Mouse (Mus musculus): Measurements from ENCODE around the gene Tmem53. TPM values are rescaled to one million over a fixed set of nuclear protein-coding genes. Genes with fewer than 3 reads are reported as not detected.

The Tmem53 gene
- polyA plus RNA-seq, 2 experiments = 7.7 to 10.5 TPM

DNA sequence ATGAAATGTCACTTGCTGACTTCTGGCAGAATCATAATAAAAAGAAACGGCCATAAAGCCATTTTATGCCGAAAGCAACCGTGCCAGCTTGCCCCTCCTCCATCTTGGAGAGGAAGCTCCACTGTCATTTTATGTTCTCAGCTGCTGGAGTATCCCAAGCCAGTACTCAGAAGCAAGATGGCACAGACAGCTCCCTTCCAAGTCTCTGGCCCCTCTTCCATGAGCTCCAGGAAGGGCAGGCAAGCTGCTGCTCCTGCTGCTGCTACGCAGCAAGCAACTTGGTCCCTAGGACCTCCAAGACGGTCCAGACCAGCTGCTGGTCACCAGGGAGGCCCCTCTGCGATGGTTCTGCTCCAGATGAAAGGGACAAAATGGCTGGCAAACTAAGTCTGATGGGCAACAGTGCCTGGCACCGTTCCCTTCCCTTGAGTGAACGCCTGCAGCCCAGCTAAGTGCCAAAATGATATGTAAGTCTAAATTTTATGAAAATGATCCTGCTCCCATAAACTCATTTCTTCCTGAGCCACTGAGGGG, 28.7 kb downstream of the Tmem53 start:
- Histone ChIP-seq H3K27ac (replicated peaks; ENCODE audit: low read depth, low read length) (no peak overlapping the region), H3K9ac (ENCODE audit: low read depth, low read length, severe bottlenecking) (no peak overlapping the region)
- no peak for ATAC-seq (ENCODE audit: low FRiP score, low read depth)

DNA sequence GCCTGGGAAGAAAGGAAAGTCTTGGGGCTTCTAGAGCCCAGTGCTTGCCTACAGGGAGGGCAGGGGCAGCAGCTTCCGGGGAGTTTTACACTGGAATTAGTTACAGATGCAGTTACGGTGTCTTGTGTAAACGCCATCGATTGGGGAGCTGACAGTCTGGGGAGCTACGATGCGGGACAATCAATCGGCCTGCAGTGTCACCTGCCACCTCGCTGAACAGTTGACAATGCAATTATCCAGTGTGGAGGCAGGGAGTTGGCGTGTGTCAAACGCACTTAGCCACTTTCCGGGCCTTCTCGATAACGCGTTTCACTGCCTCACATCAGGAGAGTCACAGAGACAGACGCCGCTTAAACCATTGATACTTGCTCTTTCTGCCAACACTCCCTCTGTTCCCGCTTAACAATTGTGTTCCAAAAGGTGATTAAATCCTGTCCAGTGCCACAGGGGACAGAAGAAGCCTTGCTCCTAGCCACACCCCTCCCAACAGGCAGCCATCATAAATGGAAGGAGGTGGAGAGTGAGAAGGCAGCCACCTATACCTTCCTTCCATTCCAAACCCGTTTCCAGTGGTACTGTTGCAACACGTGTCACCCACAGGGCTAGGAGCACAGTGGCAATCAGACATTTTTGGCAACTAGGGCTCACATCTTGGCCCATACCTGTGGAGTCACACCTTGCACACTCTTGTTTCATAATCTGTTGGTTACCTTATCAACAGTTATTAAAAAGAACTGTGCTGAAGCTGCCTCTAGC, 29.5 kb downstream of the Tmem53 start:
- no peak overlapping the region for H3K9ac ChIP-seq (ENCODE audit: low read depth, low read length, severe bottlenecking)
- no peak for TF ChIP-seq POLR2A (IDR thresholded peaks at IDR 0.05; ENCODE audit: borderline replicate concordance, extremely low read depth, insufficient read depth, insufficient read length)
- H3K4me1 ChIP-seq (ENCODE audit: control insufficient read depth, insufficient read depth, low read length) = no peaks in the 10 kb centered on the region; the same call in 1 of the 2 replicates
- no peaks in the 10 kb centered on the region for H3K9me3 ChIP-seq (ENCODE audit: control insufficient read depth, low read length)
- no peak overlapping the region for H3K4me2 ChIP-seq (replicated peaks; ENCODE audit: low read depth, low read length, severe bottlenecking)
- no peak overlapping the region for H3K27ac ChIP-seq (replicated peaks; ENCODE audit: low read depth, low read length)
- H3K36me3 ChIP-seq (ENCODE audit: control insufficient read depth, insufficient read depth, low read length) = peaks cover 97% of the 10 kb centered on the region
- 31% methylated on average over 19 of the region's 19 CpGs for WGBS
- DNase-seq (ENCODE audit: low spot score) (no peak), ATAC-seq (ENCODE audit: low FRiP score, low read depth) (no peak)
- no peaks in the 10 kb centered on the region for H3K27me3 ChIP-seq (ENCODE audit: control insufficient read depth, insufficient read depth, low read length)
- no peak overlapping the region for H3K4me3 ChIP-seq (replicated peaks; ENCODE audit: low read length)

More for the DNA sequence above, 28.7 kb downstream of the Tmem53 start:
- DNase-seq (ENCODE audit: low spot score) = no peak
- H3K4me3 ChIP-seq (replicated peaks; ENCODE audit: low read length) = no peak overlapping the region
- no peaks in the 10 kb centered on the region for H3K9me3 ChIP-seq (ENCODE audit: control insufficient read depth, low read length)
- no peaks in the 10 kb centered on the region for H3K27me3 ChIP-seq (ENCODE audit: control insufficient read depth, insufficient read depth, low read length)
- peaks cover 97% of the 10 kb centered on the region for H3K36me3 ChIP-seq (ENCODE audit: control insufficient read depth, insufficient read depth, low read length)
- 56% methylated on average over 8 of the region's 8 CpGs for WGBS
- no peak overlapping the region for H3K4me2 ChIP-seq (replicated peaks; ENCODE audit: low read depth, low read length, severe bottlenecking)
- H3K4me1 ChIP-seq (ENCODE audit: control insufficient read depth, insufficient read depth, low read length) = no peaks in the 10 kb centered on the region; the same call in 1 of the 2 replicates
- TF ChIP-seq POLR2A (IDR thresholded peaks at IDR 0.05; ENCODE audit: borderline replicate concordance, extremely low read depth, insufficient read depth, insufficient read length) = no peak

DNA sequence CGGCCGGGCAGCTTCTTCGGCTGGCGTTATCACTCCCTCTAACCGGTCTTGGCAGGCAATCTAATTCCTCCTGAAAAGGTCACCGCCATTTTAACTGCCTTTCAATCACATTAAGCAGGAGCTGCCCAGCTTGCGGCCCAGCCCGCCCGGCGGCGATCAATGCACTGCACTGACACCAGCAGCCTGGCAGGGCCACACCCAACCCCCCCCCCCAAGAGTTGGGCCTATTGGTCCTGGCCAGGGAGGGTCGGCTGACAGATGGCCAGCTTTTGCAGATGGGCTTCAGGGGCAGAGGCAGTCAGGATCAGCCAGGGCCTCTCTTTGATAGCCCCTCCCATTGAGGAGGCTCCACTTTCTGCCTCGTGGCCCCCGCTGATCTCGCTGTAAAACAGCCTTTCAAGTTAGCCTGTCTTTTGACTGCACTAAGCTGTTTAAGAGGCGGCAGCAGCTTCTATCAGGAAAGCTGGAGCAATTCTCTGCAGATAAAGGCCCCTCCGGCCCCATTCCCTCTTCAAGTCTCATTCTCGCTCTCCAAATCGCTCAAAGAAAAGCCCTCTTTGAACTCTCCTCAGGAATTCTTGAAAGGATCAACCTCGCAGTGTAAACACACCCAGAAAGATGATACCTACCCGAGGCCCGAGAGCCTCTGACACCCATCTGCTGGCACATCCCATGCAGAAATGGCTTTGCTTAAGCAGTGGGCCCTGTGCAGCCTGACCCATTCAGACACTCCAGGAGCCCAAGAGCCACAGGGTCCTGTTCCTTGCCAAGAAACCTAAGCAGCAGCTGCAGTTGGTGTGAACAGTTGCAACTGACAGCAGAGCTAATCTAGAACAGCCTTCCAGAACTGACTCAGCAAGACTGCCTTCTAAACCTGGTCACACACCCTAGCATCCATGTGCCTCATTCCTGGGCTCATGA, 31.8 kb downstream of the Tmem53 start:
- no peak overlapping the region for H3K4me2 ChIP-seq (replicated peaks; ENCODE audit: low read depth, low read length, severe bottlenecking)
- H3K4me1 ChIP-seq (ENCODE audit: control insufficient read depth, insufficient read depth, low read length) = no peaks in the 10 kb centered on the region; the same call in 1 of the 2 replicates
- H3K4me3 ChIP-seq (replicated peaks; ENCODE audit: low read length) = no peak overlapping the region
- ATAC-seq (ENCODE audit: low FRiP score, low read depth) (peak; percentile 32; the same call in 1 of the 2 replicates), DNase-seq (ENCODE audit: low spot score) (peak; percentile 51)
- TF ChIP-seq POLR2A (IDR thresholded peaks at IDR 0.05; ENCODE audit: borderline replicate concordance, extremely low read depth, insufficient read depth, insufficient read length) = no peak
- no peak overlapping the region for H3K27ac ChIP-seq (replicated peaks; ENCODE audit: low read depth, low read length)
- 24% methylated on average over 22 of the region's 22 CpGs for WGBS
- H3K9ac ChIP-seq (ENCODE audit: low read depth, low read length, severe bottlenecking) = peak overlapping the region; percentile 13; the same call in 1 of the 2 replicates
- no peaks in the 10 kb centered on the region for H3K27me3 ChIP-seq (ENCODE audit: control insufficient read depth, insufficient read depth, low read length)
- H3K36me3 ChIP-seq (ENCODE audit: control insufficient read depth, insufficient read depth, low read length) = peaks cover 86% of the 10 kb centered on the region
- no peaks in the 10 kb centered on the region for H3K9me3 ChIP-seq (ENCODE audit: control insufficient read depth, low read length)

DNA sequence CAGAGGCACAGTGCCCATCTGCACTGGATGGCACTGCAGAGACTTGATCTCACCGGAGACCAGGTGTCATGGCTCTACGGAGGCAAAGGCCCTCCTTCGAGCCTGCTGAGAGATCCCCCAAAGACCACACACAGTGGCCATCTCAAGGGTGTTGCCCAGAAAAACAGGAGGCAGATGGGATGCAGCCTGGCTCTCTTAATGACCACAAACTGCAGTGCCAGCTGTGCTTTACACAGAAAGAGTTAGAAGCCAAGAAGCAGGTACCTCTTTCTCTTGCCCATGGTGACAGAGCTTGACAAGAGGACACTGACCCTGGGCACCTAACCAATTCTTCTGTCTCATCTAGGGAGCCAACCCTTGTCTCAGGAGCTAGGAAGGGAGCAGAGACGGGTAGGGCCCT, 32.6 kb downstream of the Tmem53 start:
- no peak for DNase-seq (ENCODE audit: low spot score)
- 35% methylated on average over 4 of the region's 4 CpGs for WGBS
- no peaks in the 10 kb centered on the region for H3K9me3 ChIP-seq (ENCODE audit: control insufficient read depth, low read length)
- ATAC-seq (ENCODE audit: low FRiP score, low read depth) = no peak
- H3K4me2 ChIP-seq (replicated peaks; ENCODE audit: low read depth, low read length, severe bottlenecking) = no peak overlapping the region
- H3K27ac ChIP-seq (replicated peaks; ENCODE audit: low read depth, low read length) = no peak overlapping the region
- peaks cover 78% of the 10 kb centered on the region for H3K36me3 ChIP-seq (ENCODE audit: control insufficient read depth, insufficient read depth, low read length)
- no peaks in the 10 kb centered on the region; the same call in 1 of the 2 replicates for H3K4me1 ChIP-seq (ENCODE audit: control insufficient read depth, insufficient read depth, low read length)
- H3K4me3 ChIP-seq (replicated peaks; ENCODE audit: low read length) = no peak overlapping the region
- H3K9ac ChIP-seq (ENCODE audit: low read depth, low read length, severe bottlenecking) = no peak overlapping the region
- no peak for TF ChIP-seq POLR2A (IDR thresholded peaks at IDR 0.05; ENCODE audit: borderline replicate concordance, extremely low read depth, insufficient read depth, insufficient read length)
- H3K27me3 ChIP-seq (ENCODE audit: control insufficient read depth, insufficient read depth, low read length) = no peaks in the 10 kb centered on the region

Data from limb, embryonic 14.5 days (tissue).